Mouse (Mus musculus): ENCODE measurements around the gene Fam136a. TPM values are rescaled to one million over a fixed set of nuclear protein-coding genes. Genes with fewer than 3 reads are reported as not detected.

Fam136a gene
- polyA plus RNA-seq, 1 experiment = 6.7 TPM

DNA sequence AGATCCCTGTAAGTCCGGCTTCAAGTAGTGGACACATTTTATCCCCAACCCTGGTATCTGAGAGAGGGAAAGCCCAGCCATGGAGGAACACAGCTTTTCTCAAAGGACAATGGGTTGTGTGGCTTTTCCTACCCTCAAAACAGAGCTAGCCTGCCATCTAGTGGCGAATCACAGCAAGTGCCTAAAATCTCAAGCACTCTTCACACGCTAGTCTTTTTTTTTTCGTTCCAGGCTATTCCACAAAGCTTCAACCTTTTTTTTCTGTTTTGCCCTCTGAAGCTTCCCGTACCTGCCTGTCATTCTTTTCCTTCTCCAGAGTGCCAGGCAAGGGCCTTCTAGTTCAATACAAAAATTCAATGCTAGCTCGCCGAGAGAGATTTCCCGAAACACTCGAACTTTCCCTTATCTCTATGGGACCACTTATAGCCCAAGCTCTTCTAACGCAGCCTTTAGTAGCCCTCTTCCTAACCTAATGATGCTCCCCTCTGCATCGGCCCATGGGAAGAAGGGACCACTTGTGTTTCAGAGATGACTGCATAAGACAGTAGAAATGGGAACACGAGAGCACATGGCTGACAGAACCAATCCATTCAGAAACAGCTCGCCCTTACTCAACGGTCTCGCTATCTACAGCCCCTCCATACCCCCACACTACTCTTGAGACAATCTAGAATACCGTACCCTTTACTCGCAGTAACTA is 854 bp upstream of the Fam136a start:
- Histone ChIP-seq H3K27me3 (replicated peaks) (peaks cover 18% of the 10 kb centered on the region), H3K4me3 (replicated peaks) (peak overlapping the region; percentile 94), H3K4me1 (peaks cover 26% of the 10 kb centered on the region), H3K9me3 (peaks cover 9% of the 10 kb centered on the region), H3K36me3 (replicated peaks; ENCODE audit: low read length) (peaks cover 10% of the 10 kb centered on the region)
- TF ChIP-seq GATA1 (IDR thresholded peaks at IDR 0.05; ENCODE audit: borderline replicate concordance, low read length) (no peak), FLI1 (IDR thresholded peaks at IDR 0.05; ENCODE audit: low read length) (no peak)

DNA sequence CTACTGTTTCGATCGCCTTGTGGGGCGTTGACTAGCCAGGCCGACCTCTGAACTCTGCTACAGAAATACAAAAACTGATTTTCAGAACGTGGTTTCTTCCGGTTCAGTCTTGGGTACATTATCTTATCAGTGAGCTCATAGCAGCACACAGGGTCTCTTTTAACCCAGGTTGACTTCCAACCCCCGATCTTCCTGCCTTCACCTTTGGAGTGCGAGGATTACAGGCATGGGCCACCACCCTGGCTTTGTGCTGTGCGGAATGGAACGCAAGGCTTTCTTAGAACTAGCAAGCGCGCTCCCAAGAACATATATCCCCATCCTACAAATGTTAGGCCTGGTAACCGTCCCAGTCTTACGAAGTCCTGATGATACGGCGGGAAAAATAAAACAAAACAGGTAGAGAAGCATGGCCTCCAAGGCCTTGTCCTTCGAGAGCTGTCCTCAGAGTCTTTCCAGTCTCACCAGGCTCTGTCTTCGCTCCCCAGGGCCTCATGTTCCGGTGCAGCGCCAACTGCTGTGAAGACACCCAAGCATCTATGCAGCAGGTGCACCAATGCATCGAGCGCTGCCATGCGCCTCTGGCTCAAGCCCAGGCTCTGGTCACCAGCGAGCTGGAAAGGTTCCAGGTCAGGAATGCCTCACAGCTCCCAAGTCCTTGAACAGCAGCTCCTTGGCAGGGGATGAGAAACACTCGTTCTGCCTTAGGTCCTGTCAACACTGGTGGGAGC is 843 bp downstream of the Fam136a start:
- Histone ChIP-seq H3K4me3 (replicated peaks) (peak overlapping the region; percentile 94), H3K4me1 (peaks cover 36% of the 10 kb centered on the region), H3K27me3 (replicated peaks) (peaks cover 8% of the 10 kb centered on the region), H3K36me3 (replicated peaks; ENCODE audit: low read length) (peaks cover 10% of the 10 kb centered on the region), H3K9me3 (peaks cover 6% of the 10 kb centered on the region)
- TF ChIP-seq FLI1 (IDR thresholded peaks at IDR 0.05; ENCODE audit: low read length) = no peak
- TF ChIP-seq GATA1 (IDR thresholded peaks at IDR 0.05; ENCODE audit: borderline replicate concordance, low read length) = no peak

DNA sequence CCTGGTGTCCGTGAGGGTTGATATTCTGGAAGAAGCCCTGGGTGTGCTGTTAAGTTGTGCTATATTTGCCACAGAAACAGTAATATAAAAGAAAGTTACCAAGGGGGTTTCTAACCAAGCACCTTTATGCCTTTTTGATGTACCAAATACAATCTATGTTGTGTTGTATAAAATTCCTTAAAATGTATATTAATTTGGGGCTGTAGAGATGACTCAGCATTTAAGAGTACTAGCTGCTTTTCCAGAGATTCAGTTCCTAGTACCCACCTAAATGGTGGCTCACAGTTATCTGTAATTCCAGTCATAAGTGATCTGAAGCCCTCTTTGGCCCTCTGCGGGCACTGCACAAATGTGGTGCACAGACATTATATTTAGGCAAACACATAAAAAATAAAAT is 1.4 kb downstream of the Fam136a start:
- no peaks in the 10 kb centered on the region for H3K9me3 ChIP-seq
- H3K27me3 ChIP-seq (replicated peaks) = peaks cover 2% of the 10 kb centered on the region
- H3K4me1 ChIP-seq = peaks cover 36% of the 10 kb centered on the region
- TF ChIP-seq FLI1 (IDR thresholded peaks at IDR 0.05; ENCODE audit: low read length) (no peak), GATA1 (IDR thresholded peaks at IDR 0.05; ENCODE audit: borderline replicate concordance, low read length) (no peak)
- H3K36me3 ChIP-seq (replicated peaks; ENCODE audit: low read length) = peaks cover 10% of the 10 kb centered on the region
- H3K4me3 ChIP-seq (replicated peaks) = peak overlapping the region; percentile 94

DNA sequence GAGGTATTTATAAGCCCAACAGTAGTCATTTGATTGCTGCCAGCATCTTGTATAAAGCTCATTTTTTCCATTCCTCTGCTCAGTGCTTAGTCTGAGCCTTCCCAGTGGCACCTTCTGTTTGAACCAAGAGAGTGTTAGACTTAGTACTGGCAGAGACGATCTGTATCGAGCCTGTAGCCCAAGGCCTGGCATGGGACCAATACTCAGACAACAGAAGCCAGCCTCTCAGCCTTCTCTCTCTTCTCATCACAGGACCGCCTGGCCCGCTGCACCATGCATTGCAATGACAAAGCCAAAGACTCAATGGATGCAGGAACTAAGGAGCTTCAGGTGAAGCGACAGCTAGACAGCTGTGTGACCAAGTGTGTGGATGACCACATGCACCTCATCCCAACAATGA is 3.0 kb downstream of the Fam136a start:
- peaks cover 13% of the 10 kb centered on the region for H3K36me3 ChIP-seq (replicated peaks; ENCODE audit: low read length)
- no peak overlapping the region for H3K4me3 ChIP-seq (replicated peaks)
- no peaks in the 10 kb centered on the region for H3K27me3 ChIP-seq (replicated peaks)
- H3K4me1 ChIP-seq = peaks cover 47% of the 10 kb centered on the region
- no peak for TF ChIP-seq GATA1 (IDR thresholded peaks at IDR 0.05; ENCODE audit: borderline replicate concordance, low read length)
- no peaks in the 10 kb centered on the region for H3K9me3 ChIP-seq

DNA sequence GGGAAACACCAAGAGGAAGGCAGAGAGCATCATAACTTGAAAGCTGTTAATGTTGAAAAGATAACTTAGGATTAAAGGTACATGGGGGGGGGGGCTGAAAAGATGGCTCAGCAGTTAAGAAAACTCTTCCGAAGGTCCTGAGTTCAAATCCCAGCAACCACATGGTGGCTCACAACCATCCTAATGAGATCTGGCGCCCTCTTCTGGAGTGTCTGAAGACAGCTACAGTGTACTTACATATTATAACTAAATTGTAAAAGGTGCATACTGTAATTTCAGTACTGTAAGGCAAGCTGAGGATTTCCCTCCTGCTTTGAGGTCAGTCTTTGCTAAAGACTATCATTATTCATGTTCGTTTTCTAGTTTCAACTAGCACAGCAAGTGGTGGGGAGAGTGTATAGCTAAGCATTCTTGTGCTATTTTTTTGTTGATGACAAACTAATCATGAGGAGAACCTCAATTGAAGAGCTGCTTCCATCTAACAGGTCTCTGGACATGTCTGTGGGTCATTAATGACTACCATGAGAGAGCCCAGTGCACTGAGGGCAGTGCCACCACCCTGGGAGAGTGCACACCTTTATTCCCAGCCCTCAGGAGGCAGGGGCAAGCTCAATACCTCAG is 4.8 kb downstream of the Fam136a start:
- peaks cover 23% of the 10 kb centered on the region for H3K36me3 ChIP-seq (replicated peaks; ENCODE audit: low read length)
- peak overlapping the region; percentile 97 for H3K4me3 ChIP-seq (replicated peaks)
- H3K4me1 ChIP-seq = peaks cover 43% of the 10 kb centered on the region
- TF ChIP-seq GATA1 (IDR thresholded peaks at IDR 0.05; ENCODE audit: borderline replicate concordance, low read length) = no peak
- no peak for TF ChIP-seq FLI1 (IDR thresholded peaks at IDR 0.05; ENCODE audit: low read length)
- no peaks in the 10 kb centered on the region for H3K9me3 ChIP-seq
- H3K27me3 ChIP-seq (replicated peaks) = no peaks in the 10 kb centered on the region

DNA sequence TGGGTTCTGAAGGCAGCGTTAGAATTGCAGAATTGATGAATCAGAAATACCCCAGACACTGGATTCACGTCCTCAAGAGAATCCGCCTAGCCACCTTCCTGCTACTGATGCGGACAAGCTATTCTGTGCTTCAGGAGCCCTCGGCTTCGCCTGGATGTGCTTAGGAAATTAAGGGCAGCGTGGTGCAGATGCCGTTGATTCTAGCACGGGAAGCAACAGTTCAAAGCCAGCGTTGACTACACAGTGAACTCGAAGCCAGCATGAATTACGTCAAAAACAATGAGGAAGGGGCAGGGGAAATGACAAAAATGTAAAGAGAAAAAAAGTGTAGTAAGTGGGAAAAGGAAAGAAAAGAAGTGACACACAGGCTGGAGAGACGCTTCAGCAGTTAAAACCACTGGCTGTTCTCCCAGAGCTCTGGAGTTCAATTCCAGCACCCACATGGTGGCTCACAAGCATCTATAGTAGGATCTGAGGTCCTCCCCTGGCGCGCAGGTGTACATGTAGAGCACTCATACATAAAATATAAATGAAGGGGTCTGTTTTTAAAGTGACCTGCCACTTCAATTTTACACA is 5.4 kb downstream of the Fam136a start, which contains the start of gene Snrpg:
Gene Snrpg, plus strand, starts transcription at position 541 of the 576 bp plus-strand sequence.
- no peaks in the 10 kb centered on the region for H3K27me3 ChIP-seq (replicated peaks)
- TF ChIP-seq FLI1 (IDR thresholded peaks at IDR 0.05; ENCODE audit: low read length) (no peak), GATA1 (IDR thresholded peaks at IDR 0.05; ENCODE audit: borderline replicate concordance, low read length) (no peak)
- H3K36me3 ChIP-seq (replicated peaks; ENCODE audit: low read length) = peaks cover 29% of the 10 kb centered on the region
- no peaks in the 10 kb centered on the region for H3K9me3 ChIP-seq
- peaks cover 42% of the 10 kb centered on the region for H3K4me1 ChIP-seq
- peak within 1 kb of the TSS; percentile 97 for H3K4me3 ChIP-seq (replicated peaks)

DNA sequence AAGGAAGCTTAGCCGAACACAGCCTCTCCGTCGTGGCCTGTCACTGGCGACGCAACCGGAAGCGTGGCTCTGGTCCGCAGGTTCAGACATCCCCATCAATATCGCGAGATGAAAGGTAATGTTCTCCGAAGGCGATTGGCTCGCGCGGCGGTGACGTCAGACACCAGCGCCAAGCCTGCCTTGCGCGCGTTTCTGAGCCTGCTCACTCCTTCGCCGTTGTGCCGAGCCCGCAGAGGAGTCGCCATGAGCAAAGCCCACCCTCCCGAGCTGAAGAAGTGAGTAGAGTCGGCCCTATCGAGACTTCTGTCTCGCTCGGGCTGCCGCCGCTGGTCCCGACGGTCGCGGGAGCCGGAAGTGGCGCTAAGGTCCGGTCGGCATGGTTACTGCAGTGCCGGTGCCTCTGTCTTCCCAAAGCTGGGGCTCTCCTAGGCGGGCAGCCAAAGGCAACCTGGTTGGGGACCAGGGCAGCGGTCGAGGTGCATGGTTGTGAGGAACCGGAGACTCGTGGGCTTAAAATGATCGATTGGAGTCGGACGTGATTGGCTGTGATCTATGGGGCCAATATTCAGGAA is 6.0 kb downstream of the Fam136a start:
- Histone ChIP-seq H3K4me1 (peaks cover 37% of the 10 kb centered on the region), H3K36me3 (replicated peaks; ENCODE audit: low read length) (peaks cover 35% of the 10 kb centered on the region), H3K4me3 (replicated peaks) (peak overlapping the region; percentile 97), H3K27me3 (replicated peaks) (no peaks in the 10 kb centered on the region), H3K9me3 (no peaks in the 10 kb centered on the region)
- TF ChIP-seq GATA1 (IDR thresholded peaks at IDR 0.05; ENCODE audit: borderline replicate concordance, low read length) (no peak), FLI1 (IDR thresholded peaks at IDR 0.05; ENCODE audit: low read length) (0 out of 2 replicates have a peak, but pooled peaks have one; percentile 38)

DNA sequence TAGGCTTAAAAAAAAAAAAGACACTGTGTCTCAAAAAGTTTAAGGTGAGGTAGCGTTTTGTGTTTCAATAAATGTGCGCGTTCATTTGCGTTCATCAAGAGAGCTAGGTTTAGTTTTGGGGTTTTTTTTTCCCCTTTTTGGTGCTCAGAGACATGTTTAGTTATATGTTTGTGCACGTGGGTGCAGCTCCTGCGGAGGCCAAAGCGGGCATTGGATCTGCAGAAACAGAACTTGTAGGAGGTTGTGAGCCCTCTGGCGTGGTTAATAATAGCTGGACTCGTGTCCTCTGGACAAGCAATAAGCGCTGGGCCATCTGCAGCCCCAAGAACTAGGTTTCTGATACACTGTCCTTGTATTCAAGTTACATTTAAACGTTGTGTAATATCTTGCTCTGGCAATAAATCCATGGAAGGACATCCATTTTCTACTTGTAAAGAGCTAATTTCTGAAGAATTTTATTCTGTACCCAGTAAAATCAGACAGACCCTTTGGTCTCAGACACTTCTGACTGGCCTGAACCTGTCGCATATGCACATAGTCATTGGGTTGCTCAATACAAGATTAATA is 6.6 kb downstream of the Fam136a start:
- Histone ChIP-seq H3K9me3 (no peaks in the 10 kb centered on the region), H3K4me1 (peaks cover 30% of the 10 kb centered on the region), H3K36me3 (replicated peaks; ENCODE audit: low read length) (peaks cover 40% of the 10 kb centered on the region), H3K27me3 (replicated peaks) (no peaks in the 10 kb centered on the region), H3K4me3 (replicated peaks) (peak overlapping the region; percentile 97)
- TF ChIP-seq FLI1 (IDR thresholded peaks at IDR 0.05; ENCODE audit: low read length) (no peak), GATA1 (IDR thresholded peaks at IDR 0.05; ENCODE audit: borderline replicate concordance, low read length) (no peak)

DNA sequence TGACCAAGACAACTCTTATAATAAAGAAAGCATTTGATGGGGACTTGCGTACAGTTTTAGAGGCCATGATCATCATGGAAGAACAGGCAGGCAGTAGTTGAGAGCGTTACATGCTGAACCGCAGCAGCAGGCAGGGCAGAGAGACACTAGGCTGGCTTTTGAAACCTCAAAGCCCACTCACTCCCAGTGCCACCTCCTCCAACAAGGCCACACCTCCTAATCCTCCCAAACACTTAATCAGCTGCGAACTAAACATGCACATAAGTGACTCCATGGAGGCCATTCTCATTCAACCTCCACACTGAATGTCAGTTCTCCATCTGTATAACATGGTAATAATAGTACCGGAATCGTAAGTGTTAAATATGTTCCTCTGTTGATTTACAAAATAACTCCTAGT is 8.1 kb downstream of the Fam136a start:
- peaks cover 45% of the 10 kb centered on the region for H3K36me3 ChIP-seq (replicated peaks; ENCODE audit: low read length)
- peak overlapping the region; percentile 50 for H3K4me3 ChIP-seq (replicated peaks)
- TF ChIP-seq GATA1 (IDR thresholded peaks at IDR 0.05; ENCODE audit: borderline replicate concordance, low read length) = no peak
- no peak for TF ChIP-seq FLI1 (IDR thresholded peaks at IDR 0.05; ENCODE audit: low read length)
- peaks cover 29% of the 10 kb centered on the region for H3K4me1 ChIP-seq
- H3K9me3 ChIP-seq = no peaks in the 10 kb centered on the region
- no peaks in the 10 kb centered on the region for H3K27me3 ChIP-seq (replicated peaks)
